Mouse (Mus musculus) brain, embryonic 18.5 days (tissue): Measurements from ENCODE around the gene Poc1a.

Experiments used
- DNase-seq: peaks from one replicate; pipeline ENCODE4 v3.0.0-alpha.2; 2012; ENCODE audit warnings: low read depth, low spot score

Poc1a gene

DNA sequence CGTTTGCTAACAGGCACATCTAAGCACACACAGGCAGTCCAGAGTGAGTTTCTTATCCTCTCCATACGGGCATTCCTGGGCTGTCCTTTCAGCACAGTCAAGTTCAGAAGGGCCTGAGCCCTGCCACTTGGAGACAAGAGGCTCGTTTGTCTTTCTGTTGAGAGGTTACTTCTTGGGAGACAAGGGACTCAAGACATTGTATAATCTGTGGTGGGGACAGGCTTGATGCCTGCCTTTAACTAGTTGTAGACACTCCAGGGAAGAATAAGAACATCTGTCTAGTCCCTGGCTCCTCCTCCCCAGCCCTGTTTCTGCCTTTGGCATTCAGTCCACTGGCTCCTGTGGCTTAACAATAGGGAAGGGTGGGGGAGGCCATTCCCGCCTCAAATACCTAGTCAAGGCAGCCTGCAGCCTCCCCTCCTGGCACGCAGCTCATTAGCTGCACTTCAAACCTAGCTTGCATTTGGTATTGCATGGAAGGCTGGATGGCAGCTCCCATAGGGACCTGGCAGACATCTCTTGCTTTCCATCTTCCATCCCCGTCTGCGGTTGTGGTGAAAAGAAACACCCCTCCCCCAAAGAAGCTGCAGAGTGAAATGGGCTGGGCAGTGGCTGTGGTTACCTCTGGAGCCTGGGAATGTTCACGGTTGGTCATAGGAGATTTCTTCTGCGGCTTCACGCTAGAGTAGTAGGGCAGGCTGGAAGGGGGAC, 57.8 kb downstream of the Poc1a start:
- DNase-seq = no peak

GRCm38 (mm10) chr9:106339173-106339558, 58.3 kb downstream of the Poc1a start:
- DNase-seq = no peak

- no peak for DNase-seq
Observed at GRCm38 (mm10) chr9:106339730-106340129, 58.9 kb downstream of the Poc1a start.

GRCm38 (mm10) chr9:106340501-106341312, 59.8 kb downstream of the Poc1a start:
- no peak for DNase-seq

DNA sequence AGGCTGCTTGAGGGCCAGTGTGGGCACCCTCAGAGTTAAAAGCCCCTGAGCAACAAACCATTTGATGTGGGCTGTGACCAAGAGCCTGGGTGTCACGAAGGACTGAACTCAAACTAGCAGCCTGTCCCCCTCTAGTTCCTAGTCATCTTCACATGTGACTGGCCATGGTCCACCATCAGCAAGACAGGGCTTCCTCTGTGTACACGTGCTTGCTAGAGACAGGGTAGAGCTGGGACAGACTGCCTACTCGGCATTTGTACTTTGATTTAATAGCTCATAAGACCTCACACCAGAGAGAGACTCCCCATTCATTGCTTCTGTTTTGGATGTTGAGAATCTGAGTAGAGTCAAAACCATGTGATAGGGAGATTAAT, 60.4 kb downstream of the Poc1a start:
- no peak for DNase-seq

DNA sequence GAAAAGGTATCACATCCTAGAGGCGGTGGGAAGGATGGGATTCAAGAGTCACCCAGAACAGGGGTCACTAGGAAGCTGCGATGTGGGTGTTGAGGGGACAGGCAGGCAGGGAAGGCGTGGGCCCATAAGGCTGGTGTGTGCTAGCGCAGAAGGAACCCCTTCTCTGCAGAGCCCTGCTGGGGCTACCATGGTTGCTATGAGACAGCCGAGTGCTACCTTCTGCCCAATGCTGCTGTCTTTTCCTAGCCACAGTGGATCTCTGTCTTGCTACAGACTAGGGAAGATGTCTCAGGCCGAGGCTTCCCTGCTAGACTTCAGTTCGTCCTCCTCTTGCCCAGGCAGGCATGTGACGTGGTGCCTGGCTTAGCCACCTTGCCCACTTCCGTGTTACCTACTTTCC, 61.7 kb downstream of the Poc1a start:
- no peak for DNase-seq

DNA sequence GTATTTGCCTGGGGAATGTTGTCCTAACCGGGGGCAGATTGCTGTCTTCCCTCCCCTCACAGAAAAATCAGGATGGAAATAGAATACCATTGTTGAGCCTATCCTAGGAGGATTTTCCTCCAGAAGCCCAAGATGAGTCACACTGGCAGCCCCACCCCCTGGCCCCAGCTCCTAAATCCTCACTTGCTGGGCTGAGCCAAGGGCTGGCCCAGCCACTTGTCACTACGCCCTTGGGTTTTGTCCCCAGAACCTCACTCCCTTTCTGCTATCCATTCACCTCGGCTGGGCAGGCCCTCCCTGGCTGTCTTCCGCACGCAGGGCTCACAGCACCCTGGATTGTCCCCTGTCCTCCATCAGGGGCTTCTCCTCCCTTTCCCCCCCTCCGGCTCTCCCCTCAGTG, 64.3 kb downstream of the Poc1a start:
- no peak for DNase-seq

DNA sequence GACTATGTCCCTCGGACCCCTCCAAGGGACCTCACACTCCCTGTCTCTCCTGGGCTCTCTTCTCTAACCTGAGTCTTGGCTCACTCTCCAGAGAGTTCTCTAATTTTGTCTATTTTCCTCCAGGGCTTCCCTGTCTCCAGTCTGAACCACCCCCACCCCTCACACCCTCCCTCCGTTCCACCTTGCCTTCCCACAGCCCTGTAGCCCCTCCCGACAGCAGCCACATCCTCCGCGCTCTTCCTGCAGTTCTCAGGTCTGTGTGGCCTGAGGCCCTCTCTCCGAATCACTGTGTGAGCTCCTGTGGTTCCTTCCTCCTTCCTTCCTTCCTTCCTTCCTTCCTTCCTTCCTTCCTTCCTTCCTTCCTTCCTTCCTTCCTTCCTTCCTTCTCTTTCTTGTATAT, 64.8 kb downstream of the Poc1a start:
- no peak for DNase-seq

DNA sequence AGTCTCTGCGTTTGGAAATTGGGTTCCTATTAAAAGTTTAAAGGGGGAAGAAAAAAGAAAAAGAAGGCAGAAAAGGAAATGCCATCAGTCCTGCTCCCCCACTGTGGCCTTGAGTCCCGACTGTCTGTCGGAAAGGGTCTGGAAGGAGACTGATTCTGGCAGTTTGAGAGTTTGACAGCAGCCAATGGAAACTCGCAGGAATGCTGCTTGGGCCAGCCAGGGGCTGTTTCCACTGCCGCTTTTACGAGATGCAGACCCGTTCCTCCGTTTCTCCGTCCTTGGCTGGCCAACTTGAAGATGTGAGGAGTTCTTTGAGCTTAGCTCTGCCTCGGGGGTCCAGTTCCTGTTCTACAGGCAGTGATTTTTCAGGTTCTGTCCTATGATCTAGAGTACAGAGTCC, 67.4 kb downstream of the Poc1a start:
- DNase-seq = no peak

DNA sequence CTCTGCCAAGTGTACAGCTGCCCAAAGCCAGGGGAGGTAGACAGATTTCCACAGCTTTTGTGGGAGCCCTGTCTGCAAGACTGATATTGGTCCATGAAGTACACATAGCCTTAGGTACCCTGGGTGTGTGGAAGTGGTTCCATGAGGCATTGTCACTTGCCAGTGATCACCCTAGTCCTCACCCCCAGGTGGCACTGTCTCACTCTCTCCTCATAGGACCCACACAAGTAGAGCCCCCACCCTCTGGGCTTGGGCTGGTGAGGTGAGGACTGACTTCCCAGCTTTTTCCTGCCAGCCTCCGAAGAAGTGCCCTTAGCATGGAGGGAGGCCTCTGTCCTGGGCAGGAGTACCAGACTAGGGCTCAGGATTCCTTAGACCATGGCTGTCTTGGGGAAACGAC, 68.2 kb downstream of the Poc1a start:
- DNase-seq = no peak

DNA sequence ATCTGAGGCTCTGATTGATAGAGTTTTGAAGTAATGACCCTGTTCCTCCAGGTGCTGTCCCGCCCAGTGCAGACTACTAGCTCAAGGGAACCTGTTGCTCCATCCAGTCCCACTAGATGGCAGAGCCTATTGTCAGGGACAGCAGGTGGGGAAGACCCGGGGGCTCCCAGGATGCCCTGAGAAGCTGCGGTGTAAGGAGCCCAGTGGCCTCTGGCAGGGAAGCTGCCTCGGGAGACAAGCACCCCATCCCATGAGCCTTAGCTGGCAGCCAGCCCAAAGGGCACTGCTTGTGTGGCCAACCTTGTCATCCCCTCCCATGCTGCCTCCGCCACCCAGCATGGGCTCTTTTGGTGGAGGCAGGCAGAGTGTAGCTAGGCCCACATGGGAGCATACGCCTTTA, 70.3 kb downstream of the Poc1a start:
- no peak for DNase-seq

GRCm38 (mm10) chr9:106353779-106354178, 72.9 kb downstream of the Poc1a start:
- no peak for DNase-seq

- DNase-seq = no peak
Observed at GRCm38 (mm10) chr9:106354810-106355209, 73.9 kb downstream of the Poc1a start.

GRCm38 (mm10) chr9:106355217-106355974, 74.5 kb downstream of the Poc1a start:
- no peak for DNase-seq

DNA sequence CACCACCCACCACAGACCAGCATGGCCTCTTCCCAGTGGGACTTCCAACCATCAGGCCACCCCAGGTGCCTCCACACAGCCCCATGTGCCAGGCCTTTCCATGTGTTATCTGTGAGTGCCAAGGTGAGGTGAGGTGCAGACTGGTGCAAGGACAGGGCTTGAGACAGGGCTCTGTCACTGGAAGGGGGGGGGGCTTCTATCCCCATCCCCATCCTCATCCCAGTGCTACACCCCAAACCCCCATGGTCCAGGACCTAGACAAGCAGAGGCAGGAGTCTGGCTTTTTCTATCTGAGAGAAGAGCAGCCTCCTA, 75.1 kb downstream of the Poc1a start:
- DNase-seq = no peak

DNA sequence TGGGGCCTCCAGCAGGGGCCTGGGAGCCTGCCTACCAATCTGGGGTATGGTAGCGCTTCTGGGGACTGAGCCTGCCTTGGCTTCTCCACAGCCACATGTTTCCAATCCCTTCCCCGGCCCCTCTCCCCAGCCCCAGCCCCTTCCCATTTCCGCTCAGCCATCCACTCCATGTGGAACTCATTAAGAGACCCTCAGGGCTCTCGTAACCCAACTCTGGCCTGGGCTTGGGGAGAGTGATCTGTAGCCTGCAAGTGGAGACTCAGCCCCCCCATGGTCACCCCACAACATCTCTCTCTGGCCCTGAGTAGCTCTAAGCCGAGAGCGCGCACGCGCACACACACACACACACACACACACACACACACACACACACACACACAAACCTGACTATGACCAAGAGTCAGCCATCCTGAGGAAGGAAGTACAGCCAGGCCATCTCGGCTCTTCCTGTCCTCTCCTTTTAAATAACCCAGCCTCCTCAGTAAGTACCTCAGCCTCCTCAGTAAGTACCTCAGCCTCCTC, 75.5 kb downstream of the Poc1a start:
- DNase-seq = no peak

DNA sequence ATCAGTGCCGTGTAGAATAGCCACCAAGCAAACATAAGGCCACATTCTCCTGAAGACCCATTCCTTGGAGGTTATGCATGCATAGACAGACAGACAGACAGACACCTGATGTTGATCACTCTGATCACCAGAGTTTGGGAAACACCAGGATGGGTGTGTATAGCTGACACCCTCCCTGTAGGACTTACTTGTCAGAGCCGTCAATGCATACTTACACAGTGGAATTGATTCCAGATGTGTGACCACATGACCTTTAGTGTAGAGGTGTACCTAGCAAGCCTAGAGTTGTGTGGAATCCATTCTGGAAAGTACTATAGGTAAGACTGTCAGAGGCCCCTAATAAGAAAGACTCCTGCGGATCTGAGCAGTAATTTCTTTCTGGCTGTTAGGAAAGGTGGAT, 76.3 kb downstream of the Poc1a start:
- DNase-seq = no peak

DNA sequence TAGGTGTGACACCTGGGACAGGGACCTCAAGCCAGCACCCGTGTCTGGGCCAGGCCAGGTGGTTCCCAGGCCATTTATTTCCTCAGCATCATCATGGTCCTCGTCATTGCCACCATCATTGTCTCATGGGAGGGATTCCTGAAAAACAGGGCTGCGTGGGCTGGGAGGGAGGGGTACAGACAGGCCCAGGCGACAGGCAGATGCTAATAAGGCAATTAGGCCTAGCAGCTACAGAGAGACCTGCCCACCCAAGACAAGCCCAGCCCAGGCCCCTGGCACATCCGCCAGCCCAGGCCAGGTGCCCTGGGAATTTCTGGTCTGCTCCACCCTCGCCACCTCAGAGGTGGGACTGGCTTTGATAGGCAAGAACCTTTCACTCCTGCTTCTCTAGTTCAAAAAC, 78.4 kb downstream of the Poc1a start:
- DNase-seq = no peak

DNA sequence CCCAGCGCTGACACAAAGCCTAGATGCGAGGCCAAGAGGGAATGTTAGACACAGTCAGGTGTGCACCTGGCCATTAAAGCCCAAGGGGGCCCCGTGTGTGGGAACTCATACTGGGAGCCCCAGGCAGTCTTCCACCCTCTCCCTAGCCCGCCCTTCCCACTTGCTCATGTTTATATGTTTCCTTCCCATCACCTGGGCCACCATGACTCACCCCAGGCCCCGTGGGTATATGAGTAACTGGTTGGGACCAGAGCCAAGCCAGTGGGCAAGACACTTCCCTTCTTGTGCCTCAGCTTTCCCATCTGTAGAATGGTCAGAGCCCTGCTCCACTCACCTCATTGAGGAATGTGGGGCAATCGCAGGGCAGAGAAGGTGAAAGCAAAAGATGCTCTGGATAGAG, 80.3 kb downstream of the Poc1a start:
- no peak for DNase-seq

- DNase-seq = no peak
Observed at GRCm38 (mm10) chr9:106365333-106365732, 84.5 kb downstream of the Poc1a start.

DNA sequence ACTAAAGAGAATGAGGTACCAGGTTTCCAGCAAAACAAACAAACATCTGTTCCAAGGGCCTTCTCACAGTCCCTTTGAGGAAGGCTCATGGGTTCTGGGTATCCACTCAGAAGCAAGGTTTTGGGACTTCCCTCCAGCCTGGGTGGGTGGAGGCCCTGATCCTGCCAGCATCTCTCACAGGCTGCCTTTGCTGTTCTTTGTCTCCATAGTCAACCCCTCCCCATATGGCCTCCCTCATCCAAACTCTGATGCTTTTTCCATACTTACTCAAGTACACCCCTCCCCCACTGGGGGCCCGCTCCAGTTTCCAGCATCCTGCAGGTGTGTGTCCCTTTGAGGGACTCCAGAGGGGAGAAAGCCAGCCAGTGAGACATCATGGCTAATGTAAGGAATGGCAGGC, 85.3 kb downstream of the Poc1a start:
- no peak for DNase-seq

DNA sequence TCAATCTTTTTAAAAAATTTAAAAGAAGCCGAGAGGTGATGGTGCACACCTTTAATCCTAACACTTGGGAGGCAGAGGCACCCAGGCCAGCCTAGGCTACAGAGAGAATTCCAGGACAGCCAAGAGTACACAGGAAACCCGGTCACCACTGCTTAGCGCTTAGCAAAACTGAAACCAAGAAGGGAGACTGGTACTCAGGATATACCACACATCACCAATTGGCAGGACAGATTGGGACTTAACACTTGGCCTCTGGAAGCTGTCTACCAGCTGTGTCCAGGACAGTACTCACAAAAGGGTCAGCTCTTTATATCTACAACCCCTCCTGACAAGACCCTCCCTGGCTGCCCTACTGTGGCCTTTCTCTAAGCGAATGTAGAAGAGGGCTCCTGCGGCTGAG, 86.1 kb downstream of the Poc1a start:
- DNase-seq = no peak
